Mouse (Mus musculus): Measurements from ENCODE around the gene Knstrn.

Knstrn gene

DNA sequence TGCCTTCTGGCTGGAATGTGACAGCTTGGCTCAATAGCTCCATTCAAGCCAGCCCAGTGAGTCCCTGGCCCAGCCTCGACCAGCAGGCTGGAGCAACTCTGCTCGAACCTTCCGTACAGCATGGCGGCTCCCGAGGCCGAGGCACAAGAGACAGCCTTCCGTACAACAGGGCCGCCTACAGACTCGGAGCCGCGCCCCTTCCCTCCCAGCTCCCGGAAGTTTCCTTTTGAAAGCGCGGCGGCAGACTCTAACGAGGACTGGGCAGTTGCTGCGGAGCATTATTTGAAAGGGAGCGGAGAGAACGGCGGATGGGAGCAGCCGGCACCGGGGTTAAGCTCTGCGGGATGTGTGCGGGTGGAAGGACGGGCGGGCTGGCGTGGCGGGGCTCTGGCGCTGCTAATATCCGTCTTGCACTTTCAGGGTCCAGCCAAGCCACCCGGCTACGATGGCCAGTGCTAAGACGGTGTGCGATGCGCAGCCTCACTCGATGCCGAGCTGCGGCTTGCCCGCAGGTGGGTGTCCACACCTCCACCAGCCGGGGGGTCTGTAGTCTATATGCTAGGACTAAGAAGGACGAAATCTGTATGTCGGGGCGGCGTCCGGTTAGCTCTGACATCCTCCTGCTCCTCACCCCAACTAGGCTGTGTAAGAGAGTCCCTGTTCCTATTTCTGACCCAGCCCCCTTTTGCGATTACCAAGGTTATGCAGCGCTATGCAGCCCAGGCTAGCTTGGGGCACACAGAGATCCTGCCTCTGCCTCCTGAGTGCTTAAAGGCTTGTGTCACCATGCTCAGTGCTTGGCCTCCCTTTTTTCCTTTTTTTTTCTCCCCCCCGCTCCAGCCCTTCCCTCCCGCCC, at the start of gene Knstrn:
Gene Knstrn, plus strand, starts transcription at position 23 of the 856 bp plus-strand sequence.
- peak; percentile 97 for DNase-seq

DNA sequence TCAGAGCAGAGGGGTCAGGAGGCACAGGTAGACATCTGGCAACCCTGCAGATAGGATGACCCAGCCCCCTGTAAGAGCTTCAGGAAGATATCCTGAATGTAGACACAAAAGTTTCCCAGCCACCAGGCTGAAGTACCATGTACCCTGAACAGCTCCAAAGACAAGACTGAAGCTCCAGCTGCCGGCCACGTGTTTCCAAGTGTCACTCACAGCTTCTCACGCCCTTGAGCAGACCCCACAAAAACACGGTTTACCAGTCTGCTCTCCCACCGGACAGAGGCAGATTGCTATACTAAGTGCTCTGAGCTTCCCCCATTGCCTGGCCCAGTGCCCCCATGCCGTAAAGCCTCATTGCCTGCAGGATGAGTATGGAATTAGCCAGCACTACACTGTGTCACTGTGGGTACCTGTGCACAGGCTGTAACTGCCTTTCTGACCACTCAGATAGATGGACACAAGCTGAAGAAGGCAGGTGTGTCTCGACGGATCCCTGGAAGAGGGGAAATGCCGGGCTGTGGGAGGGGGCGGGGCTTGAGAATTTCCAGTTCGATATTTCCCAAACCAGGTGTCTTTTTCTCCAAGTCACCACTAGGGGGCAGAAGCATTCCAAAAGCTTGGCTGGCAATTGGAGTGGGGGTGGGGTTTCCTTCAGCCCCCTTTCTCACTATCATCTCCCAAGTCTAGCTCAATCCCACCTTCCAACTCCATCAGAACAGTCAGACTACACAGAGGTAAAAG, 49.5 kb upstream of the Knstrn start:
- peak; percentile 80 for DNase-seq

DNA sequence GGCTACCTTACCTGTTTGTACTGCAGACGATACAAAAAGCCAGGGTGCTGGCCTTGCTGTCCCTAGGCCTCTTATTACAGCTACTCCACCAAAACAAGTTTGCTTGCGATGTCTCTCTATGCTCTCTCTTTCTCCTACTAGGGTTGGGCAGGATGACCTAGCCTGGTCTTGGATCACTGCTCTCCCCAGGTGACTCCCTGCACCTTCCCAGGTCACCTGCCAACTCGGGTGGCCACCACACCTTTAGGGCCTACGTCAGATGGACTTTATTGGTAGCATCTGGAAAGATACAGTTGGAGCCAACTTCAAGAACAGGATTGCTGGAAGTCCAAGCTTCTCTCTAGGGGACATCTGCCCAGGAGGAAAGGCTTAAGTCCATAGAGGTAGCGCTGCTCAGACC, 48.9 kb upstream of the Knstrn start:
- no peak for DNase-seq

DNA sequence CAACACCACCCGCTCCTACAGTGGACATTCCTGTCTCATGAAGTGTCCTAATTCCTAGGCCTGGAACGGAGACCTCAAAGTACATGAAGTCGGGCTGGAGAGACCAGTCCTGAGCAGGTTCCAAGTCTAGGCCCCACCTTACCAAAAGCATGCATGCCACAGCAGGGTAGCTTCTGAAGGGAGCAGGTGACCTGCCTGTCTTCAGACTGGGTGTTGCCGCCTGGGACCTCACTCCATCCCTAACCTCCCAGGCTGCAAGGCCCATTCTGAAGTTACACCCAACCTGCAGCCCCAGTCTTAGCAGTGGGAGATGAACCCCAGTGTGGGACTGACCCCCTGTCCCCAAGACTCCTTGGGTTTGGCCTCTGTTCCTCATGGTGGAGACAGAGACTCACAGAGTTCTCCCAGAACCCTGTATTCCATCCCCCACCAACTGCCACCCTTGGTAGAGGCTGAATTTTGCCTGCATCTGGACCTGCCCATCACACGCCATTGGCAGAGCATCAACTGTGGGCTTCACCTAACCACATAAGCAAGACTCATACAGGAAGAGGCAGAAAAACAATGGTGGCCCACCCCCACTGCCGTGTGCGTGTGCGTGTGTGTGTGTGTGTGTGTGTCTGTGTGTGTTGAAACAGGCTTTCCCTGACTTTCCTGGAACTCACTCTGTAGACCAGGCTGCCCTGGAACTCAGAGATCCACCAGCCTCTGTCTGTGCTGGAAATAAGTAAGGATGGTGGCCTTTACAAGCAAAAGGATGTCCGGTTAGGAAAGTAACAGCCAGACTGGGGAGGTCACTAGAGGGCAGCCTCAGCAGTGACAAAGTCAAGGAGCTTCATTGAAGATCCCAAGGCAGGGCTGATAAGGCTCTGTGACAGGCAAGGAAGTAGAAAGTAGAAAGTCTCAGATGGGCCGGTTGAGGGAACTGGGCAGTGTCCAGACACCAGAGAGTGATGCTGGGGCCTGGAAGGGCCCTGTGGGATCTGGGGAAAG, 47.5 kb upstream of the Knstrn start:
- no peak for DNase-seq

DNA sequence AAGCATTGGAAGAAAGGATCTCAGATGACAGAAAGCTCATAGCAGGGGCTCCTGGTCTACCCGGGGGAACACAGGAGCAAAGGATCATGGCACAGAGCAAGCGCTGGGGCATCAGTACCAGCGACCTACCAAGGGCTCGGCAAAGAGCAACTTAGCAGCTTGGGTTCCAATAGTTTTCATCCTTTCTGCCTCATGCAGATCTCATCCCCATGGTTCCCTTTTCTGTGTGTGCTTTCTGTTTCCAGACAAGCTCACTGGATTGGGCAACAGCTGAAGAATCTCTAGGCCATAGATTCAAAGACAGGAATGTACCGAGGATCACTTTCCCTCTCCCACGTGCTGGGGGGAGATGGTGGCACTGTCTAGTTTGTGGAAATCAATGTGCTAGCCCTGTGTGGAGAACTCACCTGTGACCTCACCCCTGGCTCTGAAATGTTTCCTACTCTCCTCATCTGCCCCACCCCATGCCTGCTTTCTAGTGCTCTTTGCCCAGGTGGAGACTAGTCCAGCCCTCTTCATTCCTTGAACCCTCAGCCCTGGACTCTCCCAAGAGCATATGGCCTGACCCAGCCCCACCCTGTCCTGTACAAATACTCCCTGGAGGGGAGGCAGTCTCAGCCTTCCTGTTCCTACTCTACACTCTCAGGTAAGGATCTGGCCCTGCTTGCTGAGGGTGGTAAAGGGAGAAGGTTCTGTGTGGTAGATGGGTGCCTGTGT, 41.5 kb upstream of the Knstrn start, which contains the start of gene Phgr1:
Gene Phgr1, plus strand, starts transcription at position 612 of the 717 bp plus-strand sequence.
- no peak for DNase-seq

DNA sequence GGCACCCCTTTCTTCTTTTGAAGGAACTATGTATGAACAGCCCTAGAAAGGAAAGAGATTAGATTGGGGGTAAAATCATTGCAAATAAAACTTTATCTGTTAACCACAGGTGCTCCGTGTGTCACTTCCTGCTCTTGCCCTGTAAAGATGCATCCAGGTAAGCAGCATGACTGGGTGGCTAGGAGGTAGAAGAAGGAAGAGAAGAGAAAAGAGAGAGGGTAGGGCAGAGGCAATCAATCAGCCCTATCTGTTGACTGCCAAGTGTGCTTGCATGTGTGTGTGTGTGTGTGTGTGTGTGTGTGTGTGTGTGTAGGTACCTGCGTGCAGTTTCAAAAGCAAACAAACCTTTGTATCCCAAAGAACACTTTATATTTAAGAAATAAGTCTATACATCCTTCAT, 39.3 kb upstream of the Knstrn start:
- no peak for DNase-seq

DNA sequence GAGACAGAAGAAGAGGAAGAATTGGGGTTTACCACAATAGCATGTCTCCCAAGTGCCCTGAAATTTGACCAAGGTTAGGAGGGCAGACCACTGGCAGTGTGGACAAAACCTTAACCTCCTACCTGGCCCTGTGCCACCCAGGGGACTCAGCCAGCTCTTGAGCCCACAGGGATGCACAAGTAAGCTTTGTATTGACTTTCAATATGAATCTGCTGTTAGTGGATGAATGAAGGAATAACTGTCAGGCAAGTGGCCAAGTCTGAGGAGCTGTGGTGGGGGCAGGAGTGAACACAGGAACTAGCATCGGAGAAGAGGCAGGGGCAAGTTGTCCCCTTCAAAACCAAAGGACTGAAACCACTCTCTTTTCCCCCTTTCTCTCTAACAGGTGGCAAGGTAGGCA, 38.4 kb upstream of the Knstrn start:
- no peak for DNase-seq

DNA sequence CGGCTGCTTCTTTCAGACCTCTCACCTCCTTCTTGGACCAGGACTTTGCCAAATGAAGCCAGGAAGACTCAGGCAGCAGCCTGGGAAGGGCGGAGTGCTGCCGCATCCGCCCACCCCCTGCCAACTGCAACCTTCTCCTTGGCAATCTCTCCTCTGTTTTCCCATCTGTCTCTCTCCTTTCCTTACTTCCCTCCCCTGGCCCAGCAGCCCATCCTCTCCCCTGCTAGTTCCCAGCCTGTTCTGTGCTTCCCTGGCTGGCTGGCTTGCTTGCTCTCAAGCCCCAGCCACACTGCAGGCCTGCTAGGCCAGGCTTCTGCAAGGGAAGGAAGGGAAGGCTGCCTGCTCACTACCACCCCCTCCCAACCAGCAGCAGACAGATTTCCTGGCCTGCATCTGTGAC, 38.0 kb upstream of the Knstrn start:
- DNase-seq = no peak

DNA sequence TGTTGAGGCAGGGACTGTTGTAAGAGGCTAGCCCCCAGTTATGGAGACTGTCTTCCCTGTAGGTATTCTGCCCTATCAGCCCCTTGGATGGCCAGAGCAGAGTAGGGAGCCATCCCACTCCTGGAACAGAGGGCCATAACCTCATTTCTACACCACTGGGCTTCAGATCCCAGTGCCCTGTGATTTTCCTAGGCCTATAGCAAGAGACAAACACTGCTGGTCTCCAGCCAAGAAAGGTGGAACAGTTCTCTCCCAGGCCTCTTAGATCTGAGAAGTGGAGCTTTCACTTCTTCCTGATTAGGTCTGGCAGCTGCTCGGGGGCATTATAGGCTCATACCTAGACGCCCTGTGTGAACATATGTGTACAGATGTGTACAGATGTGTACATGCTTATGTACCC, 37.5 kb upstream of the Knstrn start:
- DNase-seq = no peak

DNA sequence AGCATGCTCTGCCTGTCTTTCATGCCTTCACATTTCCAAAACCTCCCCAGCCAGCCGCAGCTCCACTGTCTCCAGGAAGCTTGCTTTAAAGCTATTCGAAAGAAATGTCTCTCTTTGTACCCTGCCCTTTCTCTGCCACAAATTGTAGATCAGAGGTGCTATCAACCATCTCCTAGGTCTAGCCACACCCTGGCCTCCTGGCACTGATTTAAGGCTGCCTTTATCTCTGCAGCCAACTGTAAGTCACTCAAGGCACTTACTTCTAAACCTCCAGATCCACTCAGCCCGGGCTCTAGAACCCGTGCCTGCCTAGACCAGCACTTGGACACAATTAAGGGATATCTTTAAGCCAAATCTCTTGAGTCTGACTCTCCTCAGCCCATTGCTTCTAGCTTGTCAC, 35.4 kb upstream of the Knstrn start:
- no peak for DNase-seq

DNA sequence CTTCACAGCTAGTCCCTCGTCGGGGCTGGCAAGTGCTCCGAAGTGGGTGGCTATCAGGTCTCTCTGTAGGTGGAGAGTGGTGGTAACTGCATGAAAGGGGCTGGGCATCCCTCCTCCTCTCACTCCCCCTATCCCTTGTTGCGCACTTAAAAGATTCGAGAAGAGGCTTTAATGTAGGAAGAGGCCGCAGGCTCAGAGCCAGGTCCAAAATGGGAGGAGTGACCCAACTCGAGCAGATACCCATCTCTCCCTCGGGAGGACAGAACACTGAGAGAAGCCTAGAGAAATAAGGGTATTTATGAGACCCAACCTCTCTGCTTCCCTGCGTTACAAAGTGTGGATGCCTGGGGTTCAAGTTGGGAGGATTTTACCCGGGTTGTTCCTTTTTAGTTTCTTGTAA, 34.7 kb upstream of the Knstrn start:
- no peak for DNase-seq

DNA sequence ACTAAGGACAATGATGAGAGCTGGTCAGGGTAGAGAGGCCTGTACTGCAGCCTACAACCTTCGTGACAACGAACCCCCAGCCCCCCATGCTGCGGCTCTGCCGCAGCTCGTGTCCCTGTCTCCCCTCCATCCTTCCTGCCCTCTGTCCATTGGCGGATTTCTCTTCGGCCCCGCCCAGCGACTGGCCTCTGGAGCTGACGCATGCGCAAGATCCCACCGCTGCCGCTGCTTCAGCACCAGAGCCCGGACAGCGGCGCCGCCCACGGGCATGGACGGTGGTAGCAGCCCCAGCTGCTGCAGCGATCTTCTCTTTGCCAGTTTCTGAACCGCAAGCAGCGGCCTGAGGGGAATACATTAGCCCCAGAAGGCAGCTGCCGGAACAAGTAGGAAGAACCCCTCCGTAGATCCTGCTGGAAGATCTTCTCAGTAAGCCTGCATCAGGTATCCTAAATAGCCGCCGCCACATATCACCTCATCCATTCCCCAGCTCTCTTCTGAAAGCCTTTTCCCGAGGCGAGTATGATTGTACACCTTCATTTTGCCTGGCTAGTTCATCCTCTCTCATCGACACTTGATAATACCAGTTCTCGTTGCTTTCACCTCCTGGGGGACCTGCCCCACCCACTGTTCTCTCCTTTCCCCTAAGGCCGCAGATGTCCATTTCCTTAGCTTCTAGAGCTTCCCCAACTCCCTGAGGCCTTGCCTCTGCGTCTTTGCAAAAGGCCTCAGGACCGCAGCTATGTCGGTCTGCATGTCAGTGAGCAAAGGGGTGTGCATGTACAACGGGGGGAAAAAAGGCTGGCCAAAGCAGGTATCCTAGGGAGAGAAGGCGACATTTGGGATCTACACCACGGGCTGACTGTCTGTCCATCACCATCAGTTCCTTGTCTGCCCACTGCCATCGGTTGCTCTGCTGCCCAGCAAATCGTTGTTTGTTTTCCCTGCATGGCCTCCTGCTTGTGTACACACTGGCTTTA, 34.0 kb upstream of the Knstrn start, which contains the start of gene Disp2:
Gene Disp2, plus strand, starts transcription at position 216 of the 977 bp plus-strand sequence.
- peak; percentile 96 for DNase-seq

DNA sequence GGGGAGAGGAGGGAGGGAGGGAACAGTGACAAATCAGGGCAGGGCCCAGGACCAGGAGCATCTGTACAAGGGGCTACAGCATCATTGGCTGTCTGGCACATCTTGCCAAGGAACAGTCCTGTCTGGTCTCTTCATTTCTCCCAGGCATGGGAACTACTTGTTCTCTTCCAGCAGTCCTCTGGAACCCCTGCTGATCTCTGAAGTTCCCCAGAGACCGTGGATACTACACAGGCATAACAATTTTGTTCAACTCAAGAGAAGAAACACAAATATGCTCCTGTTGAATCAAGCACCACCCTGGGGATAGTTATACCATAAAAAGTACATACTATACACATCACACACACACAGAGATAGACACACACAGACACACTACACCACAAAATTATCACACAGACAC, 32.7 kb upstream of the Knstrn start:
- no peak for DNase-seq

DNA sequence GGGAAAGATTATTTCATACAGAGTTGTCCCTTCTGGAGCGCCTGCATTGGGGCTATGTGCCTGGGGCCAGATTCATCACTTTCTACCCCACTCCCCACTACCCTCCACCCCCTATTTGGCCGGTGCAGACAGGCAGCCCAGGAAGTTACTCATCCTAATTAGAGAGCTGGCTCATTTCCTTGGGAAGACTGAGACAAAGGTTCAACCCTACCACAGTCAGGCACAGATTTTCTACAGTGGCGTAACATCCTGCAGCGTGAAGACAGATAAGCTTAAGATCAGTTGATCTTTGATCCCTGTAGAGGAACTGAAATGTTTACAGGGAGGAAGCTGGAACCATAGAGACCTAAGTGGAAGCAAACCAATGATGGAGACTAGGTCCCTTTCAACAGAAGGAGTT, 31.5 kb upstream of the Knstrn start:
- no peak for DNase-seq

DNA sequence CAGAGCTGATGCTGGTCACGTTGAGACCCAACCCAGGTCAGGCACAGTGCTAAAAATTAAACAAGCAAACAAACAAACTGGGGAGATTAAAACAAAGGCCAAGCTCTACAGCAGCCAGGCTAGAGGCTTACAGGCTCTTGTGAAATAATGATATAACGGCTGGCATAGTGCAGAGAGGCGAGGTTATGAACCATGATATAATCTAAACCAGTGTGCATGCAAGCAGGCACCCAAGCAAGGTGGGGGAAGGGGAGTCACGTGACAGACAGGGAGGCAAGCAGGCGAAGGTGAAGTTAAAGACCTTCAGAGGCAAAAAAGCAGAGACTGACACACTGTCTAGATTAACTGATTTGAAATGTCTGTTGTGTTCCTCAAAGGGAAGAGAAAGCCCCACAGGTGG, 30.7 kb upstream of the Knstrn start:
- DNase-seq = no peak

DNA sequence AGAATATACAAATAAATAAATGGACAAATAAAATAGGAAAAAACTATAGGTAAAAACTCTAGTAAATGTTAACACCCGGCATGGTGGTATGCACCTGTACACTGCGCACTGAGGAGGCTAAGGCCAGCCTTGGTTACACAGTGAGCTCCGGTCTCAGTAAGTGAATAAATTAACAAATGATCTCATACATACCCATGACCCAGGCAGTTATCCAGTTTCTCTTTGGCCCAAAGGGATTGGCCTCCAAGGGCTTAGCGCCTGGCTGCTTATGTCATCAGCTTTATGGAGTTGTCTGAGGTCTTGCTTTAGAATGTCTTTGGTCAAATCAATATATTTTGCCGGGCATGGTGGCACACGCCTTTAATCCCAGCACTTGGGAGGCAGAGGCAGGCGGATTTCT, 30.1 kb upstream of the Knstrn start:
- no peak for DNase-seq

DNA sequence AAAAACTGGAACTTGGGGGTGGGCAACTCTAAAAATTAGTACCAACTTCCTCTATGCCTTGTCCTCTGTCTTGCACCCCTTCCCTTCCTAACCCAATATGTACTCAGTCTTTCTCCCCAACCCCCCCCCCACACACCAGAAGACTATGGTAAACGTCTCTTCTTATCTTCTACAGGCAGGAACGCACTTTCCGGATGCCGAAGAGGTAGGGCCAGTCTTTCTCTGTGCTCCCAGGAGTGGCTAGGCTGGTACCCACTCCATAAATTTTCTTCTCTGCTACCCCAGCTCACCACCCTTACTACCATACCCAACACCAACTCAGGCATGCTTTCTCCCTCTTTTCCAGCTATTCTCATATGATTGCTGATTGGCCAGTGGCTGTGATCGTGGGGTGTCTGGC, 27.3 kb upstream of the Knstrn start:
- DNase-seq = no peak

DNA sequence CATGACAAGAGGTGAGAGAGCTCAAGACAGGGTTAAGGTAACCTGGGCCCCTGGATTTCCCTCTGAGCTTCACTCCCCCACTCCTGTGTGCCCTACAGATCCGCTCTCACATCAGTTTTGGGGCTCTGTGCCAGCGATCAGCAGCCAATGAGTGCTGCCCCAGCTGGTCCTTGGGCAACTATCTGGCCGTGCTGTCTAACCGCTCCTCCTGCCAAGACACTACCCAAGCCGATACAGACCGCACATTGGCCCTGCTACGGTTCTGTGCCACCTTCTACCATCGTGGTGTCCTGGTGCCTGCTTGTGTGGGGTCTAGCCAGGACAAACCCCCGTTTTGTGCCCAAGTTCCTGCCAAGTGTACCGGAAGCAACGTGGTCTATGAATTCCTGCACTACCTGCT, 24.3 kb upstream of the Knstrn start:
- no peak for DNase-seq

DNA sequence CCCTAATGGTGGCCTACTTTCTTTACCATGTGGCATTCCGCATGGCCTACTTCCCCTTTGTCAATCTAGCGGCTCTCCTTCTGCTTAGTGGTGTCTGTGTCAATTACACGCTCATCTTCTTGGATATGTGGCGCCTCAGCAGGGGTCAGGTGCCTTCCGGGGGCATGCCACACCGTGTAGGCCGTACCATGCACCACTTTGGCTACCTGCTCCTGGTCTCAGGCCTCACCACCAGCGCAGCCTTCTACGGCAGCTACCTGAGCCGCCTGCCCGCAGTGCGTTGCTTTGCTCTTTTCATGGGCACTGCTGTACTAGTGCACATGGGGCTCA, 23.6 kb upstream of the Knstrn start:
- DNase-seq = no peak

DNA sequence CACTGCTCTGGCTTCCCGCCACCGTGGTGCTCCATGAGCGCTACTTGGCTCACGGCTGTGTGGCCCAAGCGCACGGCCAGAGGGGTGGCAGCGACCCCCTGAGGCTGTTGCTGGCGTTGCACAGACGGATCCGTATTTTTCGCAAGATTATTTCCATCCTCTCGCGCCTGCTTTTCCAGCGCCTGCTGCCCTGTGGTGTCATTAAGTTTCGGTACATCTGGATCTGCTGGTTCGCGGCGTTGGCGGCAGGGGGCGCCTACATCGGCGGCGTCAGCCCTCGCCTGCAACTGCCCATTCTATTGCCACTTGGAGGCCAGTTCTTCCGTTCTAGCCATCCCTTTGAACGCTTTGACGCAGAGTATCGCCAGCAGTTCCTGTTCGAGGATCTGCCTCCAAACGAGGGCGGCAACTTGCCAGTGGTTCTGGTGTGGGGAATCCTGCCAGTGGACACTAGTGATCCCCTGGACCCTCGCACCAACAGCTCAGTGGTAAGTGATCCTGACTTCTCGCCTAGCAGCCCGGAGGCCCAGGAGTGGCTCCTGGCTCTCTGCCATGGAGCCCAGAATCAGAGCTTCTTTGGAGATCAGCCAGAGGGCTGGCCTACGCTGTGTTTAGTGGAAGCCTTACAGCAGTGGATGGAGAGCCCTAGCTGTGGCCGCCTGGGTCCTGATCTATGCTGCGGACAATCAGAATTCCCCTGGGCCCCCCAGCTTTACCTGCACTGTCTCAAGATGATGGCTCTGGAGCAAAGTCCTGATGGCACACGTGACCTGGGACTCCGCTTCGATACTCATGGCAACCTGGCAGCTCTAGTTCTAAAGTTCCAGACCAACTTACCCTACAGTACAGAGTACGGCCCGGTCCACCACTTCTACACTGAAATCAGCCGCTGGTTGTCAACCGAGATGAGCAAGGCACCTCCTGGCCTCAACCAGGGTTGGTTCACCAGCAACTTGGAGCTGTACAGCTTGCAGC, 23.0 kb upstream of the Knstrn start:
- DNase-seq = peak; percentile 73

All from embryo, embryonic 11 days (tissue).